Mouse (Mus musculus) MEL (cell line): ENCODE data around the gene Spef2. TPM values are rescaled to one million over a fixed set of nuclear protein-coding genes. Genes with fewer than 3 reads are reported as not detected.
"Not testable (repeated sequence)": the region's sequence is repeated elsewhere in the genome, so short reads cannot be mapped to it uniquely, and the experiment has no call there.

ENCODE experiments used
- DNase-seq: peaks from one replicate; pipeline ENCODE4 v3.0.0; 2011; ENCODE audit warnings: low read depth, low spot score
- H3K27ac ChIP-seq: 2 replicates; pipeline ENCODE4 v1.5.1; 2012; ENCODE audit warnings: low read depth, mild to moderate bottlenecking, control low read depth, low read length, moderate library complexity; ENCODE audit not compliant: control insufficient read depth
- H3K27me3 ChIP-seq, 2 experiments: fragments of 150-350 bp in 1 of 2; sonication (generic) in 1 of 2; 2 replicates each; pipeline ENCODE4 v1.6.1; 2012; ENCODE audit warnings: low read length in 2 of 2, mild to moderate bottlenecking in 2 of 2, improper control_type of control experiment in 1 of 2, moderate library complexity in 1 of 2; ENCODE audit not compliant: insufficient read depth in 2 of 2, control insufficient read depth in 1 of 2
- H3K36me3 ChIP-seq, 2 experiments: 2 replicates each; pipeline ENCODE4 v1.6.1; 2012 to 2014; ENCODE audit warnings: low read length in 2 of 2, improper control_type of control experiment in 1 of 2, inconsistent platforms in 1 of 2, mild to moderate bottlenecking in 1 of 2; ENCODE audit not compliant: insufficient read depth in 2 of 2, control insufficient read depth in 1 of 2
- H3K4me1 ChIP-seq, 2 experiments: fragments of 150-350 bp in 1 of 2; sonication (generic) in 1 of 2; 2 replicates each; pipeline ENCODE4 v1.6.1; 2012; ENCODE audit warnings: low read length in 2 of 2, improper control_type of control experiment in 1 of 2, mild to moderate bottlenecking in 1 of 2; ENCODE audit not compliant: insufficient read depth in 2 of 2, control insufficient read depth in 1 of 2
- H3K4me3 ChIP-seq, 2 experiments: fragments of 150-350 bp in 1 of 2; sonication (generic) in 1 of 2; 2 replicates each; pipeline ENCODE4 v1.5.1; 2012; ENCODE audit warnings: low read depth in 2 of 2, low read length in 2 of 2, mild to moderate bottlenecking in 2 of 2, moderate library complexity in 2 of 2, control low read depth in 1 of 2, improper control_type of control experiment in 1 of 2; ENCODE audit not compliant: control insufficient read depth in 1 of 2, insufficient read depth in 1 of 2
- H3K79me2 ChIP-seq: 2 replicates; pipeline ENCODE4 v1.6.1; 2012; ENCODE audit warnings: mild to moderate bottlenecking, low read length, moderate library complexity; ENCODE audit not compliant: control insufficient read depth, poor library complexity, insufficient read depth
- H3K9ac ChIP-seq: 2 replicates; pipeline ENCODE4 v1.6.1; 2012; ENCODE audit warnings: low read depth, mild to moderate bottlenecking, control low read depth, low read length, moderate library complexity; ENCODE audit not compliant: control insufficient read depth, poor library complexity, severe bottlenecking
- H3K9me3 ChIP-seq: fragments of 150-350 bp; sonication (generic); replicated peaks from 2 replicates; pipeline ENCODE4 v1.6.1; 2012; ENCODE audit warnings: mild to moderate bottlenecking, low read length, improper control_type of control experiment, moderate library complexity; ENCODE audit not compliant: insufficient read depth
- BHLHE40 ChIP-seq: IDR thresholded peaks from 2 replicates; pipeline ENCODE4 v1.6.1; 2012; ENCODE audit warnings: low read depth, mild to moderate bottlenecking, inconsistent platforms, low read length, improper control_type of control experiment, borderline replicate concordance
- CHD1 ChIP-seq: IDR thresholded peaks from 2 replicates; pipeline ENCODE4 v1.6.1; 2012; ENCODE audit warnings: low read depth, mild to moderate bottlenecking, inconsistent platforms, low read length, improper control_type of control experiment
- E2F4 ChIP-seq: IDR thresholded peaks from 2 replicates; pipeline ENCODE4 v1.6.1; 2011; ENCODE audit warnings: low read depth, low read length, improper control_type of control experiment, borderline replicate concordance
- GABPA ChIP-seq: IDR thresholded peaks from 2 replicates; pipeline ENCODE4 v1.6.1; 2012; ENCODE audit warnings: low read depth, mild to moderate bottlenecking, inconsistent platforms, low read length, improper control_type of control experiment, moderate library complexity
- GATA1 ChIP-seq: IDR thresholded peaks from 2 replicates; pipeline ENCODE4 v1.6.1; 2011; ENCODE audit warnings: low read depth, low read length, improper control_type of control experiment
- HCFC1 ChIP-seq: IDR thresholded peaks from 2 replicates; pipeline ENCODE4 v1.6.1; 2012; ENCODE audit warnings: low read depth, mild to moderate bottlenecking, inconsistent platforms, low read length, improper control_type of control experiment, moderate library complexity
- KAT2A ChIP-seq: conservative IDR thresholded peaks from 2 replicates; pipeline ENCODE4 v1.6.1; 2012; ENCODE audit warnings: low read depth, low read length, improper control_type of control experiment, inconsistent platforms
- MAX ChIP-seq: IDR thresholded peaks from 2 replicates; pipeline ENCODE4 v1.6.1; 2011; ENCODE audit warnings: low read length, improper control_type of control experiment
- MAZ ChIP-seq: IDR thresholded peaks from 2 replicates; pipeline ENCODE4 v1.6.1; 2012; ENCODE audit warnings: low read depth, mild to moderate bottlenecking, inconsistent platforms, low read length, improper control_type of control experiment
- MYB ChIP-seq: IDR thresholded peaks from 2 replicates; pipeline ENCODE4 v1.6.1; 2011; ENCODE audit warnings: mild to moderate bottlenecking, low read depth, low read length, improper control_type of control experiment
- MYC ChIP-seq: IDR thresholded peaks from 2 replicates; pipeline ENCODE4 v1.6.1; 2011; ENCODE audit warnings: low read depth, mild to moderate bottlenecking, low read length, improper control_type of control experiment, moderate library complexity
- NELFE ChIP-seq: IDR thresholded peaks from 2 replicates; pipeline ENCODE4 v1.6.1; 2011; ENCODE audit warnings: low read depth, low read length, improper control_type of control experiment
- POLR2AphosphoS5 ChIP-seq: IDR thresholded peaks from 2 replicates; pipeline ENCODE4 v1.6.1; 2012; ENCODE audit warnings: low read depth, borderline replicate concordance, mild to moderate bottlenecking, inconsistent platforms, low read length, moderate library complexity, mixed read lengths
- SIN3A ChIP-seq: IDR thresholded peaks from 2 replicates; pipeline ENCODE4 v1.6.1; 2012; ENCODE audit warnings: low read length, improper control_type of control experiment, inconsistent platforms
- TCF12 ChIP-seq: IDR thresholded peaks from 2 replicates; pipeline ENCODE4 v1.6.1; 2014; ENCODE audit warnings: low read depth, mild to moderate bottlenecking, inconsistent platforms, low read length, improper control_type of control experiment, moderate library complexity
- UBTF ChIP-seq: IDR thresholded peaks from 2 replicates; pipeline ENCODE4 v1.6.1; 2012; ENCODE audit warnings: low read depth, mild to moderate bottlenecking, inconsistent platforms, low read length, improper control_type of control experiment, moderate library complexity, borderline replicate concordance; ENCODE audit not compliant: insufficient read depth
- USF2 ChIP-seq, 2 experiments: IDR thresholded peaks; 2 replicates each; pipeline ENCODE4 v1.6.1; 2011 to 2012; ENCODE audit warnings: improper control_type of control experiment in 2 of 2, low read length in 2 of 2, borderline replicate concordance in 1 of 2, inconsistent platforms in 1 of 2, low read depth in 1 of 2, mild to moderate bottlenecking in 1 of 2; ENCODE audit not compliant: insufficient read depth in 1 of 2
- ZMIZ1 ChIP-seq: IDR thresholded peaks from 2 replicates; pipeline ENCODE4 v1.6.1; 2012; ENCODE audit warnings: low read depth, mild to moderate bottlenecking, inconsistent platforms, low read length, improper control_type of control experiment, moderate library complexity
- polyA plus RNA-seq, 2 experiments: library from polyadenylated mRNA; stranded (reverse) in 1 of 2; unstranded in 1 of 2; fragments of >175 nt in 1 of 2; fragments of >200 nt in 1 of 2; gene quantifications; 2 replicates each; pipeline versions ENCODE4 v1.2.1 to v1.2.4; 2012; ENCODE audit warnings: low replicate concordance in 2 of 2, low read depth in 1 of 2; ENCODE audit not compliant: insufficient read length in 2 of 2, insufficient read depth in 1 of 2, missing spikeins in 1 of 2
- total RNA-seq: library from RNA; depleted of rRNA; stranded (reverse); fragments of 300-350 nt; gene quantifications from 2 replicates; pipeline ENCODE4 v1.2.3, GENCODE M21; 2012

The Spef2 gene
- total and polyA plus RNA-seq, 3 experiments, result 0.08 TPM; not detected in 2

GRCm38 (mm10) chr15:9567316-9567715, 181.4 kb downstream of the Spef2 start:
- Histone ChIP-seq H3K9ac (no peak overlapping the region), H3K36me3 (no peaks in the 10 kb centered on the region), H3K79me2 (no peaks in the 10 kb centered on the region), H3K27me3 (peaks cover 0 to 12% of the 10 kb centered on the region in 2 experiments; a peak in 2 of 4 replicates), H3K4me3 (no peak overlapping the region), H3K27ac (no peak overlapping the region), H3K9me3 (no peaks in the 10 kb centered on the region), H3K4me1 (no peaks in the 10 kb centered on the region)
- no peak for TF ChIP-seq GABPA
- no peak for TF ChIP-seq USF2 (IDR thresholded peaks at IDR 0.05; ENCODE audit: borderline replicate concordance in 1 of 2, insufficient read depth in 1 of 2, low read depth in 1 of 2, low read length in 2 of 2)
- no peak for TF ChIP-seq SIN3A
- no peak for TF ChIP-seq ZMIZ1
- TF ChIP-seq MAX, result no peak
- no peak for TF ChIP-seq GATA1
- TF ChIP-seq MYC, result no peak
- TF ChIP-seq UBTF, result no peak
- TF ChIP-seq HCFC1, result no peak
- no peak for TF ChIP-seq KAT2A
- DNase-seq, result no peak

GRCm38 (mm10) chr15:9565396-9565795, 183.3 kb downstream of the Spef2 start:
- no peak overlapping the region for H3K27ac ChIP-seq
- no peaks in the 10 kb centered on the region for H3K79me2 ChIP-seq
- peaks cover 3 to 11% of the 10 kb centered on the region in 2 experiments; a peak in 3 of 4 replicates for H3K27me3 ChIP-seq
- no peaks in the 10 kb centered on the region for H3K4me1 ChIP-seq
- DNase-seq, result no peak
- no peak overlapping the region for H3K4me3 ChIP-seq
- H3K36me3 ChIP-seq, result no peaks in the 10 kb centered on the region
- no peak for TF ChIP-seq MYB
- TF ChIP-seq, all 39 proteins: peak for 0
- no peaks in the 10 kb centered on the region for H3K9me3 ChIP-seq
- no peak overlapping the region for H3K9ac ChIP-seq

- TF ChIP-seq USF2 (IDR thresholded peaks at IDR 0.05; ENCODE audit: borderline replicate concordance in 1 of 2, insufficient read depth in 1 of 2, low read depth in 1 of 2, low read length in 2 of 2) (no peak), TCF12 (no peak), NELFE (no peak), MAX (no peak), POLR2AphosphoS5 (no peak), BHLHE40 (no peak), E2F4 (no peak), MYC (no peak), UBTF (no peak), MAZ (no peak), CHD1 (no peak), HCFC1 (no peak)
- TF ChIP-seq, all 39 proteins: peak for 0
- Histone ChIP-seq H3K27me3 (peaks cover 3 to 7% of the 10 kb centered on the region in 2 experiments; a peak in 3 of 4 replicates), H3K27ac (no peak overlapping the region), H3K4me1 (no peaks in the 10 kb centered on the region), H3K9me3 (no peaks in the 10 kb centered on the region), H3K4me3 (no peak overlapping the region), H3K36me3 (no peaks in the 10 kb centered on the region), H3K9ac (no peak overlapping the region), H3K79me2 (no peaks in the 10 kb centered on the region)
- no peak for DNase-seq
Observed at GRCm38 (mm10) chr15:9564156-9564555, 184.5 kb downstream of the Spef2 start.

GRCm38 (mm10) chr15:9557264-9557663, 191.4 kb downstream of the Spef2 start:
- H3K36me3 ChIP-seq, H3K4me1 ChIP-seq, H3K27ac ChIP-seq, H3K9ac ChIP-seq, H3K4me3 ChIP-seq, H3K9me3 ChIP-seq, H3K27me3 ChIP-seq, H3K79me2 ChIP-seq, DNase-seq: not testable (repeated sequence)
